Mouse (Mus musculus) kidney, postnatal 36 days (tissue): ENCODE results near the gene Atp6v1g2.

Experiments
- DNase-seq, 2 experiments: peaks; one replicate each; pipeline ENCODE4 v3.0.0; 2021 to 2022; ENCODE audit warnings: mixed read lengths in 2 of 2

Atp6v1g2 gene

GRCm38 (mm10) chr17:35239700-35240099 is 6.2 kb downstream of the Atp6v1g2 start:
- DNase-seq: no peak

- peak in 1 of 2 experiments; percentile 62 for DNase-seq
Measured at GRCm38 (mm10) chr17:35240384-35241304, 7.2 kb downstream of the Atp6v1g2 start.

GRCm38 (mm10) chr17:35241305-35242014 is 8.0 kb downstream of the Atp6v1g2 start, which contains the start of gene Ddx39b:
Ddx39b (plus strand) TSS chr17:35241746.
- peak; percentile 96 for DNase-seq

GRCm38 (mm10) chr17:35242015-35242941 is 8.8 kb downstream of the Atp6v1g2 start:
- DNase-seq: peak; percentile 76 to 81

GRCm38 (mm10) chr17:35243086-35243485 is 9.6 kb downstream of the Atp6v1g2 start:
- DNase-seq: peak in 1 of 2 experiments; percentile 68

- DNase-seq: no peak
Measured at GRCm38 (mm10) chr17:35244999-35245398, 11.5 kb downstream of the Atp6v1g2 start.

- no peak for DNase-seq
Measured at GRCm38 (mm10) chr17:35245731-35246623, 12.5 kb downstream of the Atp6v1g2 start.

GRCm38 (mm10) chr17:35247144-35247543 is 13.7 kb downstream of the Atp6v1g2 start:
- DNase-seq: peak; percentile 41 to 72

- DNase-seq: no peak
Measured at GRCm38 (mm10) chr17:35248986-35249385, 15.5 kb downstream of the Atp6v1g2 start.

- no peak for DNase-seq
Measured at GRCm38 (mm10) chr17:35249451-35250197, 16.2 kb downstream of the Atp6v1g2 start.

GRCm38 (mm10) chr17:35250348-35251120 is 17.1 kb downstream of the Atp6v1g2 start:
- no peak for DNase-seq

GRCm38 (mm10) chr17:35251162-35251719 is 17.8 kb downstream of the Atp6v1g2 start:
- DNase-seq: no peak

- no peak for DNase-seq
Measured at GRCm38 (mm10) chr17:35251981-35252380, 18.5 kb downstream of the Atp6v1g2 start.

GRCm38 (mm10) chr17:35252619-35253292 is 19.3 kb downstream of the Atp6v1g2 start:
- no peak for DNase-seq

- DNase-seq: no peak
Measured at GRCm38 (mm10) chr17:35253293-35254093, 20.0 kb downstream of the Atp6v1g2 start.

GRCm38 (mm10) chr17:35254241-35255098 is 21.0 kb downstream of the Atp6v1g2 start:
- peak; percentile 71 to 87 for DNase-seq

- DNase-seq: no peak
Measured at GRCm38 (mm10) chr17:35255301-35255700, 21.8 kb downstream of the Atp6v1g2 start.
